In genomic region chr5:36772586-36772985, GRCm38 (mm10) we compare ENCODE assay signal across 11 mouse cellular contexts.
"Had no signal": no experiment of that assay in that cellular context is flagged by ENCODE, and none has a peak within 500 bp of the region (broad histone marks: within the 10 kb centered on the region; RNA-seq: fewer than 3 reads in every experiment).

No protein-coding gene starts in this region.

- H3K4me2 ChIP-seq: liver, embryonic 13.5 days; midbrain, embryonic 13.5 days had no signal

- H3K4me3 ChIP-seq: left cerebral cortex, adult 2 months; liver, embryonic 13.5 days; midbrain, embryonic 13.5 days had no signal

- H3K9ac ChIP-seq: liver, embryonic 13.5 days; midbrain, embryonic 13.5 days had no signal

- ATAC-seq: midbrain, embryonic 13.5 days had no signal

- DNase-seq: kidney, postnatal 14 days; kidney, postnatal 4 days; layer of hippocampus, adult 9-11 months; layer of hippocampus, postnatal 36 days; liver, embryonic 13.5 days; lung, adult 2 months; thymus, adult 18-20 months; thymus, postnatal 4 days had no signal

- H3K27ac ChIP-seq: left cerebral cortex, adult 2 months; liver, embryonic 13.5 days; macrophage; midbrain, embryonic 13.5 days had no signal

- H3K9me3 ChIP-seq: liver, embryonic 13.5 days; midbrain, embryonic 13.5 days had no signal

- H3K36me3 ChIP-seq: liver, embryonic 13.5 days; midbrain, embryonic 13.5 days had no signal
